ENCODE assay signal across 8 mouse cellular contexts in the genomic region with DNA sequence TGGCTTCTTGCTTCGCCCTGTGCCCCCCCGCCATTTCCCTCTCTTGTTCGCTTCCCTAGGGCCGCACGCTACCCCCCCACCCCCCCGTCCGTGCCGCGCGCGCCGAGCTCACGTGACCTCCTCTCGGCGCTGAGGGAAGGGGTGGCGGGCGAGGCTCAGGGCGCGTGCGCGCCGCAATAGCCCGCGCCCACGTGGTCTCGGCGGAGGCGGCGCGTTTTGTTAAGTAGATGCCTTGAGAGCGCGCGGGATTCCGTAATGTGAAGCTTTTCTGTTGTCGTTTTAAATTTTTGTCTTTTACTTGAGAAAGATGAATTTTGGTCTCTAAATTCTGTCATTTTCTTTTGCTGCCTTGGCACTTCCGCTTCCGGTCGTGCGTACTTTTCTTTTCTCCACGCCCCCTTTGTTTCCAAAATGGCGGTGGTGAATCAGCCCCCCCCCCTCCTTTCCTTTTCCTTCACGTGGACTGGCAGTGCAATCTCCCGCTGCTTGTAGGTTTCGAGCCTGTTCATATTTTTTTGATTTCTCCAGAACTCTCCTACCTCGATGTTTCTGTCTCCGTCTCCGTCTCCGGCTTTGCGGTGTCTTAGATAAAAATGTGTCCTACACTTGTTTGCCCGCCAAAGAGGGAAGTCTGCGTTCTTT. TPM values are rescaled to one million over a fixed set of nuclear protein-coding genes. Genes with fewer than 3 reads are reported as not detected.
DNase-seq lines count a peak whose midpoint lies in the region; TF ChIP-seq lines count a peak whose summit lies in the region.

No protein-coding gene starts in this region.

- H3K27ac ChIP-seq in heart, embryonic 10.5 days = peak overlapping the region; percentile 97

- no peak for TF ChIP-seq POLR2A in brain, embryonic 14.5 days (IDR thresholded peaks at IDR 0.05; ENCODE audit: borderline replicate concordance, extremely low read depth, insufficient read depth, insufficient read length, poor library complexity, severe bottlenecking)

- peaks cover 29% of the 10 kb centered on the region for H3K4me1 ChIP-seq in heart, embryonic 10.5 days

- WGBS in heart, embryonic 10.5 days = under 1% methylated on average over 51 of the region's 51 CpGs

- H3K36me3 ChIP-seq in heart, embryonic 10.5 days = peaks cover 19% of the 10 kb centered on the region

- TF ChIP-seq CTCF in brain, embryonic 14.5 days (IDR thresholded peaks at IDR 0.05; ENCODE audit: borderline replicate concordance, extremely low read depth, insufficient read depth, insufficient read length) = no peak

- peak overlapping the region; percentile 77 for H3K4me3 ChIP-seq in heart, embryonic 10.5 days

- H3K27me3 ChIP-seq in heart, embryonic 10.5 days (ENCODE audit: insufficient read depth, poor library complexity, severe bottlenecking) = peaks cover 20% of the 10 kb centered on the region

- H3K9me3 ChIP-seq in heart, embryonic 10.5 days = no peaks in the 10 kb centered on the region; the same call in 1 of the 2 replicates

- peak; percentile 85 for DNase-seq in adrenal gland, postnatal 14 days
- no peak for DNase-seq in adrenal gland, adult 2 months
- DNase-seq in 3T3-L1 (ENCODE audit: low read depth, low spot score) = peak; percentile 86
- DNase-seq in brain, embryonic 14.5 days (ENCODE audit: low read depth) = peak; percentile 92
- peak; percentile 90 for DNase-seq in heart, embryonic 10.5 days (ENCODE audit: low spot score)
- DNase-seq in kidney, postnatal 25 days = peak; percentile 81 to 84
- peak; percentile 88 for DNase-seq in mesoderm, embryonic 11.5 days (ENCODE audit: low read depth, low spot score)
- peak; percentile 74 for DNase-seq in testis, postnatal 10 days (ENCODE audit: low spot score)

RNA-seq across cellular contexts. Expression of a gene that starts 0.5 kb away (rescaled TPM):
- total RNA-seq in adrenal gland, postnatal 14 days (2021) = 166 and 184 TPM in 2 replicates
- total RNA-seq in adrenal gland, adult 2 months (2021) = 100 to 1,000 TPM; 157 to 168 TPM
- polyA plus RNA-seq in adrenal gland, adult 2 months (2012; rRNA removed) = 126 and 150 TPM in 2 replicates
- polyA plus RNA-seq in brain, embryonic 14.5 days (2012; rRNA removed) = 404 and 431 TPM in 2 replicates
- polyA plus RNA-seq in heart, embryonic 10.5 days (2016; fragmentation: Nextera tagmentation; extraction: Ambion mirVana) = 107 and 121 TPM in 2 replicates

RNA-seq across cellular contexts. Expression of a gene that starts 11.1 kb away (rescaled TPM):
- 10.0 and 12.9 TPM in 2 replicates for total RNA-seq in adrenal gland, postnatal 14 days (2021)
- 10 to 100 TPM in 1 of 2 experiments, 1 to 10 TPM in 1; 5.6 to 10.4 TPM for total RNA-seq in adrenal gland, adult 2 months (2021)
- 46.5 and 61.0 TPM in 2 replicates for polyA plus RNA-seq in adrenal gland, adult 2 months (2012; rRNA removed)
- 61.4 and 88.7 TPM in 2 replicates for polyA plus RNA-seq in brain, embryonic 14.5 days (2012; rRNA removed)
- polyA plus RNA-seq in heart, embryonic 10.5 days (2016; fragmentation: Nextera tagmentation; extraction: Ambion mirVana) = 17.6 and 21.4 TPM in 2 replicates

RNA-seq across cellular contexts. Expression of a gene that starts 17.6 kb away (rescaled TPM):
- 145 and 155 TPM in 2 replicates for total RNA-seq in adrenal gland, postnatal 14 days (2021)
- total RNA-seq in adrenal gland, adult 2 months (2021) = 100 to 1,000 TPM; 114 to 169 TPM
- 291 and 321 TPM in 2 replicates for polyA plus RNA-seq in adrenal gland, adult 2 months (2012; rRNA removed)
- 176 and 216 TPM in 2 replicates for polyA plus RNA-seq in brain, embryonic 14.5 days (2012; rRNA removed)
- polyA plus RNA-seq in heart, embryonic 10.5 days (2016; fragmentation: Nextera tagmentation; extraction: Ambion mirVana) = 53.8 and 57.3 TPM in 2 replicates

RNA-seq across cellular contexts. Expression of a gene that starts 24.2 kb away (rescaled TPM):
- total RNA-seq in adrenal gland, postnatal 14 days (2021) = 4.7 and 5.5 TPM in 2 replicates
- total RNA-seq in adrenal gland, adult 2 months (2021) = 1 to 10 TPM; 4.4 to 5.1 TPM
- polyA plus RNA-seq in adrenal gland, adult 2 months (2012; rRNA removed) = 7.2 and 8.2 TPM in 2 replicates
- 6.8 and 7.6 TPM in 2 replicates for polyA plus RNA-seq in brain, embryonic 14.5 days (2012; rRNA removed)
- polyA plus RNA-seq in heart, embryonic 10.5 days (2016; fragmentation: Nextera tagmentation; extraction: Ambion mirVana) = 3.9 and 4.5 TPM in 2 replicates

RNA-seq across cellular contexts. Expression of a gene that starts 28.6 kb away (rescaled TPM):
- not detected in 2 replicates for total RNA-seq in adrenal gland, postnatal 14 days (2021)
- under 1 TPM in 1 of 2 experiments, not detected in 1; 0.92 TPM for total RNA-seq in adrenal gland, adult 2 months (2021)
- not detected in 2 replicates for polyA plus RNA-seq in adrenal gland, adult 2 months (2012; rRNA removed)
- not detected in 2 replicates for polyA plus RNA-seq in brain, embryonic 14.5 days (2012; rRNA removed)
- polyA plus RNA-seq in heart, embryonic 10.5 days (2016; fragmentation: Nextera tagmentation; extraction: Ambion mirVana) = not detected in 2 replicates
